Comparison of ENCODE assay signal across 10 mouse cellular contexts in the genomic region with DNA sequence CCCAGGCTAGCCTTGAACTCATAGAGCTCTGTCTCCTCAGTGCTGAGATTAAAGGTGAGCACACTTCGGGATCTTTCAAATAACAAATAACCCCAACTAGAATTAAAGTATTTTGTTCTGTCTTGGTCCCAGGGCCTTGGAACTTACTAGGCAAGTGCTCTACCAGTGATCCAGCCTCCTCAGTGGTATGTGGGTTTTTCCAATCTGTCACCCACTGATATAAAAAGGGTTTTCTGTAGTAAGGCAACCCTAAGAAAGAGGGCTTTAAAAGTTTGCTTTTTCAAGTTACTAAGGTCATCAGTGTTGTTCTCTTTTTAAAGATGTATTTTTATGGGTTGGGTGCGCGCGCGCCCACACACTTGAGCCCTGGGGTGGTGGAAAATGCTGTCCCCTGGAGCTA. TPM values are rescaled to one million over a fixed set of nuclear protein-coding genes. Genes with fewer than 3 reads are reported as not detected.
DNase-seq lines count a peak whose midpoint lies in the region; ATAC-seq and TF ChIP-seq lines count a peak whose summit lies in the region.
"Had no signal": no experiment of that assay in that cellular context is flagged by ENCODE, and none has a peak within 500 bp of the region (broad histone marks: within the 10 kb centered on the region; RNA-seq: fewer than 3 reads in every experiment).

No protein-coding gene starts in this region.

- H3K36me3 ChIP-seq in kidney, postnatal 0 days (ENCODE audit: insufficient read depth, low read length): no peaks in the 10 kb centered on the region
- H3K36me3 ChIP-seq in liver, embryonic 15.5 days (replicated peaks): 0 out of 2 replicates have a peak, but pooled peaks cover 4% of the 10 kb centered on the region

- ATAC-seq in CD4-positive, CD25-positive, alpha-beta regulatory T cell, adult 4 months: no peak
- no peak for ATAC-seq in kidney, postnatal 0 days (replicated peaks; ENCODE audit: low FRiP score, low read depth)
- ATAC-seq in liver, embryonic 15.5 days (ENCODE audit: insufficient read depth): no peak
- ATAC-seq in granulocyte monocyte progenitor cell, adult 5-6 weeks (replicated peaks; ENCODE audit: poor library complexity, severe bottlenecking): no peak
- ATAC-seq: midbrain, embryonic 13.5 days had no signal

- H3K27me3 ChIP-seq in kidney, postnatal 0 days (ENCODE audit: insufficient read depth, low read length): no peaks in the 10 kb centered on the region
- H3K27me3 ChIP-seq in liver, embryonic 15.5 days: peaks cover 8% of the 10 kb centered on the region; the same call in 1 of the 2 replicates

- 83% methylated on average over 5 of the region's 5 CpGs for WGBS in kidney, postnatal 0 days
- 73% methylated on average over 5 of the region's 5 CpGs for WGBS in liver, embryonic 15.5 days (ENCODE audit: insufficient replicate concordance)

- DNase-seq in CD4-positive, CD25-positive, alpha-beta regulatory T cell, adult 2 months (ENCODE audit: low read depth, low spot score): peak; percentile 20
- DNase-seq in kidney, postnatal 0 days (ENCODE audit: low spot score): no peak
- no peak for DNase-seq in kidney, postnatal 36 days
- DNase-seq in adrenal gland, postnatal 25 days: no peak

- peak overlapping the region; percentile 82 for H3K27ac ChIP-seq in kidney, postnatal 0 days
- H3K27ac ChIP-seq in brown adipose tissue, adult 24 weeks (replicated peaks; ENCODE audit: low read depth, low read length): peak overlapping the region; percentile 85
- peak overlapping the region; percentile 61 for H3K27ac ChIP-seq in liver, embryonic 15.5 days (replicated peaks)
- H3K27ac ChIP-seq: midbrain, embryonic 13.5 days had no signal

- no peak for TF ChIP-seq CTCF in kidney, postnatal 0 days (IDR thresholded peaks at IDR 0.05; ENCODE audit: low read depth)

- peak overlapping the region; percentile 88 for H3K4me2 ChIP-seq in kidney, postnatal 0 days (ENCODE audit: low read length)
- peak overlapping the region; percentile 83 for H3K4me2 ChIP-seq in liver, embryonic 15.5 days

- H3K4me3 ChIP-seq in kidney, postnatal 0 days (replicated peaks; ENCODE audit: low read depth, low read length): no peak overlapping the region
- peak overlapping the region; percentile 35 for H3K4me3 ChIP-seq in brown adipose tissue, adult 24 weeks (ENCODE audit: insufficient read depth, low read depth, low read length)
- H3K4me3 ChIP-seq in liver, embryonic 15.5 days (replicated peaks): peak overlapping the region; percentile 66
- H3K4me3 ChIP-seq: midbrain, embryonic 13.5 days had no signal

- H3K9me3 ChIP-seq in kidney, postnatal 0 days (replicated peaks; ENCODE audit: low read length): no peaks in the 10 kb centered on the region
- H3K9me3 ChIP-seq in liver, embryonic 15.5 days (replicated peaks): no peaks in the 10 kb centered on the region
- H3K9me3 ChIP-seq: midbrain, embryonic 13.5 days had no signal

- H3K9ac ChIP-seq in kidney, postnatal 0 days (ENCODE audit: low read depth, low read length): no peak overlapping the region
- no peak overlapping the region for H3K9ac ChIP-seq in liver, embryonic 15.5 days
- H3K9ac ChIP-seq: midbrain, embryonic 13.5 days had no signal

- peaks cover 4% of the 10 kb centered on the region for H3K4me1 ChIP-seq in kidney, postnatal 0 days (replicated peaks; ENCODE audit: insufficient read depth, low read length)
- peaks cover 15% of the 10 kb centered on the region for H3K4me1 ChIP-seq in brown adipose tissue, adult 24 weeks (ENCODE audit: control insufficient read depth, insufficient read depth, insufficient read length, low read length)
- peaks cover 40% of the 10 kb centered on the region for H3K4me1 ChIP-seq in liver, embryonic 15.5 days (replicated peaks)

RNA-seq across cellular contexts. Expression of gene Arpc1b, which starts 1.7 kb away (rescaled TPM):
- polyA plus RNA-seq in CD4-positive, CD25-positive, alpha-beta regulatory T cell, adult 4 months (2017; shearing (Covaris generic)): 1,000 to 10,000 TPM in 1 of 2 experiments, 100 to 1,000 TPM in 1; 777 to 1,415 TPM
- 261 and 283 TPM in 2 replicates for polyA plus RNA-seq in kidney, postnatal 0 days (2015; fragmentation: Nextera tagmentation; extraction: Ambion mirVana)
- 77.2 and 84.9 TPM in 2 replicates for polyA plus RNA-seq in brown adipose tissue, adult 24 weeks (2012; ENCODE audit: insufficient read depth, insufficient read length, missing spikeins)
- 185 and 195 TPM in 2 replicates for polyA plus RNA-seq in liver, embryonic 15.5 days (2015; fragmentation: Nextera tagmentation; extraction: Ambion mirVana)
- 243 and 311 TPM in 2 replicates for total RNA-seq in adrenal gland, postnatal 25 days (2021)
- 404 and 492 TPM in 2 replicates for total RNA-seq in granulocyte monocyte progenitor cell, adult 5-6 weeks (2014; fragmentation: Nextera tagmentation)
- 197 and 242 TPM in 2 replicates for total RNA-seq in granulocyte monocyte progenitor cell, adult 5-6 weeks (2017)

RNA-seq across cellular contexts. Expression of gene Pdap1, which starts 24.3 kb away (rescaled TPM):
- polyA plus RNA-seq in CD4-positive, CD25-positive, alpha-beta regulatory T cell, adult 4 months (2017; shearing (Covaris generic)): 10 to 100 TPM; 31.1 to 50.9 TPM
- polyA plus RNA-seq in kidney, postnatal 0 days (2015; fragmentation: Nextera tagmentation; extraction: Ambion mirVana): 89.9 and 95.7 TPM in 2 replicates
- 75.0 and 96.2 TPM in 2 replicates for polyA plus RNA-seq in brown adipose tissue, adult 24 weeks (2012; ENCODE audit: insufficient read depth, insufficient read length, missing spikeins)
- polyA plus RNA-seq in liver, embryonic 15.5 days (2015; fragmentation: Nextera tagmentation; extraction: Ambion mirVana): 28.8 and 36.5 TPM in 2 replicates
- total RNA-seq in adrenal gland, postnatal 25 days (2021): 91.0 and 131 TPM in 2 replicates
- total RNA-seq in granulocyte monocyte progenitor cell, adult 5-6 weeks (2014; fragmentation: Nextera tagmentation): 59.3 and 90.3 TPM in 2 replicates
- 92.6 and 159 TPM in 2 replicates for total RNA-seq in granulocyte monocyte progenitor cell, adult 5-6 weeks (2017)

RNA-seq across cellular contexts. Expression of gene Bud31, which starts 24.4 kb away (rescaled TPM):
- polyA plus RNA-seq in CD4-positive, CD25-positive, alpha-beta regulatory T cell, adult 4 months (2017; shearing (Covaris generic)): 100 to 1,000 TPM; 105 to 106 TPM
- 185 and 186 TPM in 2 replicates for polyA plus RNA-seq in kidney, postnatal 0 days (2015; fragmentation: Nextera tagmentation; extraction: Ambion mirVana)
- 116 and 156 TPM in 2 replicates for polyA plus RNA-seq in brown adipose tissue, adult 24 weeks (2012; ENCODE audit: insufficient read depth, insufficient read length, missing spikeins)
- 121 and 128 TPM in 2 replicates for polyA plus RNA-seq in liver, embryonic 15.5 days (2015; fragmentation: Nextera tagmentation; extraction: Ambion mirVana)
- total RNA-seq in adrenal gland, postnatal 25 days (2021): 113 and 115 TPM in 2 replicates
- 108 and 163 TPM in 2 replicates for total RNA-seq in granulocyte monocyte progenitor cell, adult 5-6 weeks (2014; fragmentation: Nextera tagmentation)
- 194 and 205 TPM in 2 replicates for total RNA-seq in granulocyte monocyte progenitor cell, adult 5-6 weeks (2017)

RNA-seq across cellular contexts. Expression of gene Kpna7, which starts 31.9 kb away (rescaled TPM):
- polyA plus RNA-seq in CD4-positive, CD25-positive, alpha-beta regulatory T cell, adult 4 months (2017; shearing (Covaris generic)): not detected
- not detected in 2 replicates for polyA plus RNA-seq in kidney, postnatal 0 days (2015; fragmentation: Nextera tagmentation; extraction: Ambion mirVana)
- polyA plus RNA-seq in brown adipose tissue, adult 24 weeks (2012; ENCODE audit: insufficient read depth, insufficient read length, missing spikeins): not detected in 2 replicates
- polyA plus RNA-seq in liver, embryonic 15.5 days (2015; fragmentation: Nextera tagmentation; extraction: Ambion mirVana): 0.10 TPM in 1 of 2 replicates, not detected in the other
- not detected in 2 replicates for total RNA-seq in adrenal gland, postnatal 25 days (2021)
- total RNA-seq in granulocyte monocyte progenitor cell, adult 5-6 weeks (2014; fragmentation: Nextera tagmentation): not detected in 2 replicates
- total RNA-seq in granulocyte monocyte progenitor cell, adult 5-6 weeks (2017): not detected in 2 replicates
- polyA plus RNA-seq: activated CD4-positive, CD25-positive, alpha-beta regulatory T cell, adult 4 months; midbrain, embryonic 13.5 days had no signal

RNA-seq across cellular contexts. Expression of gene Arpc1a, which starts 32.1 kb away (rescaled TPM):
- 100 to 1,000 TPM in 1 of 2 experiments, 10 to 100 TPM in 1; 95.9 to 105 TPM for polyA plus RNA-seq in CD4-positive, CD25-positive, alpha-beta regulatory T cell, adult 4 months (2017; shearing (Covaris generic))
- 145 and 156 TPM in 2 replicates for polyA plus RNA-seq in kidney, postnatal 0 days (2015; fragmentation: Nextera tagmentation; extraction: Ambion mirVana)
- polyA plus RNA-seq in brown adipose tissue, adult 24 weeks (2012; ENCODE audit: insufficient read depth, insufficient read length, missing spikeins): 91.1 and 112 TPM in 2 replicates
- 54.2 and 55.3 TPM in 2 replicates for polyA plus RNA-seq in liver, embryonic 15.5 days (2015; fragmentation: Nextera tagmentation; extraction: Ambion mirVana)
- 110 and 126 TPM in 2 replicates for total RNA-seq in adrenal gland, postnatal 25 days (2021)
- total RNA-seq in granulocyte monocyte progenitor cell, adult 5-6 weeks (2014; fragmentation: Nextera tagmentation): 76.8 and 81.1 TPM in 2 replicates
- 42.0 and 48.1 TPM in 2 replicates for total RNA-seq in granulocyte monocyte progenitor cell, adult 5-6 weeks (2017)
